Mouse (Mus musculus) forebrain, embryonic 12.5 days (tissue): Measurements from ENCODE around the gene 1700016D06Rik. TPM values are rescaled to one million over a fixed set of nuclear protein-coding genes. Genes with fewer than 3 reads are reported as not detected.

Experiments
- ATAC-seq: fragments of 200-750 bp; cut with Nextera tagmentation; 2 replicates; pipeline ENCODE4 v1.8.0; 2017; ENCODE audit warnings: moderate TSS enrichment; ENCODE audit not compliant: low FRiP score
- H3K27ac ChIP-seq: fragments of 300-500 bp; sonication (generic); 2 replicates; pipeline ENCODE4 v1.5.1; 2016; ENCODE audit warnings: mild to moderate bottlenecking
- H3K27me3 ChIP-seq: fragments of 300-500 bp; sonication (generic); 2 replicates; pipeline ENCODE4 v1.6.1; 2016; ENCODE audit warnings: mild to moderate bottlenecking
- H3K36me3 ChIP-seq: fragments of 300-500 bp; sonication (generic); replicated peaks from 2 replicates; pipeline ENCODE4 v1.6.1; 2016; ENCODE audit warnings: mild to moderate bottlenecking
- H3K4me1 ChIP-seq: fragments of 300-500 bp; sonication (generic); 2 replicates; pipeline ENCODE4 v1.6.1; 2016
- H3K4me2 ChIP-seq: fragments of 300-500 bp; sonication (generic); 2 replicates; pipeline ENCODE4 v1.6.1; 2016; ENCODE audit warnings: mild to moderate bottlenecking, moderate library complexity
- H3K4me3 ChIP-seq: fragments of 300-500 bp; sonication (generic); replicated peaks from 2 replicates; pipeline ENCODE4 v1.5.1; 2016; ENCODE audit warnings: mild to moderate bottlenecking
- H3K9ac ChIP-seq: fragments of 300-500 bp; sonication (generic); 2 replicates; pipeline ENCODE4 v1.6.1; 2016; ENCODE audit warnings: mild to moderate bottlenecking
- H3K9me3 ChIP-seq: fragments of 300-500 bp; sonication (generic); 2 replicates; pipeline ENCODE4 v1.6.1; 2016
- WGBS: fragments of 180-500 bp; shearing (Covaris S2); methylation state at CpG from one replicate; pipeline ENCODE4 v1.1.7; 2016; 5-methylcytosine and 5-hydroxymethylcytosine counted together
- polyA plus RNA-seq: library from polyadenylated mRNA; unstranded; fragments of >200 nt; fragmentation: Nextera tagmentation; extraction: Ambion mirVana; gene quantifications from 2 replicates; pipeline ENCODE4 v1.2.1, GENCODE M21; 2016

Gene 1700016D06Rik
- polyA plus RNA-seq, 1 experiment from 2014 or later, result not detected

DNA sequence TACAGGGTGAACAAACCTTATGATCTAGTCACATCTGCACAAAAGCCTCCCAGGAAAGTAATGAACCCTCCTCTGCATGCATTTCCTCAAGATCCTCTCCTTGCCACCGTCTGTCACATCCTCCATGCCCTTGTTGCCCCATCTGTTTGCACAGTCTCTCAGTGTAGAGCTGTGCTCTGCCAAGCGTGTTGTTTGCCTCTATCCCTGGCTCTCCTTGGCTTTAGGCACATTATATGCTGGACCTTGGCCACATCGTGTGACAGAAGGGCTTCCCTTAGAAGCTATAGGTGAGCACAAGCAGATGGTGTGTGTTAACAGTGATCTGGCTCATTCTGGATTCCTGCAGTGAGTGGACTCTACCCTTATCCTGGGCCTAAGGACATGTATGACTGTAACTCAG, 38.9 kb downstream of the 1700016D06Rik start:
- Histone ChIP-seq H3K4me1 (no peaks in the 10 kb centered on the region; the same call in 1 of the 2 replicates), H3K27ac (no peak overlapping the region), H3K4me2 (no peak overlapping the region), H3K9ac (no peak overlapping the region), H3K36me3 (no peaks in the 10 kb centered on the region), H3K4me3 (no peak overlapping the region), H3K9me3 (no peaks in the 10 kb centered on the region), H3K27me3 (no peaks in the 10 kb centered on the region; the same call in 1 of the 2 replicates)
- ATAC-seq, result no peak
- WGBS, result 87% methylated on average over 3 of the region's 3 CpGs

DNA sequence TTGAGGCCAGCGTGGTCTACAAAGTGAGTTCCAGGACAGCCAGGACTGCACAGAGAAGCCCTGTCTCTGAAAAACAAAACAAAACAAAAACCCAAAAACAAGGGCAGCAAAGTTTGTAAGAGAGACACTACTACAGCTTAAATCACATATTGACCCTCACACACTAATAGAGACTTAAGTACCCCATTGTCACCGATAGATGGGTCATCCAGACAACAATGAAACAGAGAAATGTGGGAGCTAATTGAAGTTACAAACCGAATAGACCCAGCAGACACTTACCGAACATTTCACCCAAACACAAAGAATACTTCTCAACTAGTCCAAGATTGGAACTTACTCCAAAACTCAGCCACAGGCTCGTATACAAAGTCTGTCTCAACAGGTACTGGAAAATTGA, 50.8 kb downstream of the 1700016D06Rik start:
- no peak overlapping the region for H3K27ac ChIP-seq
- no peaks in the 10 kb centered on the region for H3K9me3 ChIP-seq
- no peaks in the 10 kb centered on the region for H3K4me1 ChIP-seq
- no peaks in the 10 kb centered on the region for H3K36me3 ChIP-seq
- H3K4me2 ChIP-seq, result no peak overlapping the region
- 88% methylated on average over 5 of the region's 5 CpGs for WGBS
- no peak overlapping the region for H3K4me3 ChIP-seq
- H3K27me3 ChIP-seq, result no peaks in the 10 kb centered on the region
- H3K9ac ChIP-seq, result no peak overlapping the region
- no peak for ATAC-seq

DNA sequence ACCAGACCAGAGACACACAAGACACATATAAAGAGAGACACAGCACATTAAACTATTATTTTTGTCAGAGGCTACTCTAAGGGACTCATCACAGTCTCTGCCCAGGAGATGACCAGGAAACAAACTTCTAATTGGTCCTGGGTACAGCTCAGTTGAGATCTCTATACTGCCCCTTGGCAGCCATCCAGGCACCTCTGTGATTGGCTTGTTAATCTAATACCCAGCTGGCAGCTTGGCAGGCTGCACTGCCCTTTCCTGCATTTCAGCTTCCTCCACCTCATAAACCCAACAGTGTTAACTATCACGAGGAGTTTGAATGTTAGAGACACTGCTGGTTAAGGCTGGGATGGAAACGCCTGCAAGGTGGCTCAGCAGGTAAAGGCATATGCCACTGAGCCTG, 57.7 kb downstream of the 1700016D06Rik start:
- Histone ChIP-seq H3K27me3 (no peaks in the 10 kb centered on the region), H3K4me3 (no peak overlapping the region), H3K9me3 (no peaks in the 10 kb centered on the region), H3K4me1 (no peaks in the 10 kb centered on the region), H3K27ac (no peak overlapping the region), H3K4me2 (no peak overlapping the region), H3K9ac (no peak overlapping the region), H3K36me3 (peaks cover 7% of the 10 kb centered on the region; the same call in 1 of the 2 replicates)
- WGBS, result 82% methylated on average over 2 of the region's 2 CpGs
- no peak for ATAC-seq

DNA sequence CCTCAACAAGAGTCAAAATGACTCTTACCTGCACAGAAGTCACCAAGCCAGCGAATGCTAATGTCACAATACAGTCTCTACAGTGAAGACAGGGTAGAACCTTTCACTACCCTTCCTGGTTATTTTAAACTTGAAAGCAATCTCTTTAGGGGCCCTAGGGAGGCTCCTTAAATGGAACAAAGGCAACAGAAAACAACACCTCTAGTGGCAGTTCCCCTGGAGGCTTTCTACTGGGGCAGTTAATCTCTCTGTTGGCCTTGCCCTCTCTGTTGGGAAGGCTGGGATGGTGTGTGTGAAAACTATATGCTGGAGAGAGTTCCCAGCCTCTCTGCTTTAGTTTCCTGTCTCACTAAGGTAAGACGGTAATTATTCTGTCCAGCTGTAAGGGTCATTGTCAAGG, 60.3 kb downstream of the 1700016D06Rik start:
- Histone ChIP-seq H3K36me3 (peaks cover 7% of the 10 kb centered on the region; the same call in 1 of the 2 replicates), H3K4me3 (no peak overlapping the region), H3K4me2 (no peak overlapping the region), H3K9me3 (no peaks in the 10 kb centered on the region), H3K9ac (no peak overlapping the region), H3K27ac (no peak overlapping the region), H3K27me3 (no peaks in the 10 kb centered on the region), H3K4me1 (peaks cover 10% of the 10 kb centered on the region)
- WGBS, result 61% methylated on average over 2 of the region's 2 CpGs
- no peak for ATAC-seq

DNA sequence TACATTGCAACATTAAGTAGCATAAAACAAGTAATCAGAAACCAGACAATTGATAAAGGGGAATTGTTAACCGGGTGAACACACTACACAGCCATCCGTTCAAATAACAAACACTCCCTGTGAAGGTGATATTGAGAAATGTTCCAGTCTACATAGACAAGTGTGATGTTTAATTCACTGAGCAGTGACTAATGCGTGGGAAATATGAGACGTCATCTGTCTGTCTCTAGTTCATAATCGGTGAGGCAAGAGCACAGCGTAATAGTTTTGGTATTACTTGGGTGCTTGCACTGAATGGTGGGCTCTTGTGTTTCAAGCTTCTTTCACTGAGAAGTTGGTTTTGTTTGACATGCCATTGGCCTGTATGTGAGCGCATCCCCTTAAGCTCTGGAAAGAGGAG, 63.3 kb downstream of the 1700016D06Rik start:
- 95% methylated on average over 7 of the region's 7 CpGs for WGBS
- no peak for ATAC-seq
- peaks cover 7% of the 10 kb centered on the region; the same call in 1 of the 2 replicates for H3K36me3 ChIP-seq

DNA sequence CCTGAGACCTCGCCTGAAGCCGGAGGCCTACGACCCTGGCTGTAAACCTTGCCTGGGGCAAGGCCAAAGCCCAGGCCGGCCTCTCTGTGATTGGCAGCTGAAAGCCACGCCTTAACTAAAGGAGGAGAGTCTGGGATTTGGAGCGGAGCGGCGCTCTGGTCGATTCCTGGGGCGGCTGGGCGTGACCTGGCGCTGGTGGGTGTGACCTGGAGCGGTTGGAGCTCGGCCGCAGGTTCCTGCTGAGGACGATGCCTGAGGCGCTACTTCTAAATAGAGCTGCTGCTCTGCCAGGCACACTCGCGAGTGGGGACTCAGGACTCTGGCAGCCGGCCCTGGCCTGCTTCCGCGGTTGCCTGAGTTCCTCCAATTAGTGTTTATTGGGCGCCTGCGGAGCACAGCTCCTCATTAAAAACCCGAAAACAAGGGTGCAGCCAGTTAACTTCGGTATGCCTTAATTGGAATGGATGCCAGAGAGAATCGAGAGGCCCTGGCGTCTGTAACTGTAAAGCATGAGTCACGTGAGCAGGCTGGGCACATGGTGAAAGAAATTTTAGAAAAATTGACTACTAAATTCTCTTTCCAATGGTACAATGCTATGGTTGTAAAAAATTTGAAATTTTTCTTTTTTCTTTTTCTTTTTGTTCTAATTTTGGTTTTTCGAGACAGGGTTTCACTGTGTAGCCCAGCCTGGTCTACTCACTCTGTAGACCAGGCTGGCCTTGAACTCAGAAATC, 64.4 kb downstream of the 1700016D06Rik start:
- ATAC-seq, result peak; percentile 47
- Histone ChIP-seq H3K4me3 (peak overlapping the region; percentile 92), H3K9me3 (no peaks in the 10 kb centered on the region), H3K4me2 (peak overlapping the region; percentile 80), H3K36me3 (peaks cover 16% of the 10 kb centered on the region), H3K27me3 (no peaks in the 10 kb centered on the region), H3K9ac (peak overlapping the region; percentile 96), H3K27ac (peak overlapping the region; percentile 99), H3K4me1 (peaks cover 30% of the 10 kb centered on the region)
- WGBS, result 2% methylated on average over 30 of the region's 30 CpGs

More for the DNA sequence above, 63.3 kb downstream of the 1700016D06Rik start:
- peaks cover 27% of the 10 kb centered on the region for H3K4me1 ChIP-seq
- H3K27ac ChIP-seq, result 0 out of 2 replicates have a peak overlapping the region, but pooled peaks have one; percentile 99
- no peaks in the 10 kb centered on the region for H3K9me3 ChIP-seq
- H3K27me3 ChIP-seq, result no peaks in the 10 kb centered on the region
- H3K9ac ChIP-seq, result no peak overlapping the region
- no peak overlapping the region for H3K4me2 ChIP-seq
- no peak overlapping the region for H3K4me3 ChIP-seq

DNA sequence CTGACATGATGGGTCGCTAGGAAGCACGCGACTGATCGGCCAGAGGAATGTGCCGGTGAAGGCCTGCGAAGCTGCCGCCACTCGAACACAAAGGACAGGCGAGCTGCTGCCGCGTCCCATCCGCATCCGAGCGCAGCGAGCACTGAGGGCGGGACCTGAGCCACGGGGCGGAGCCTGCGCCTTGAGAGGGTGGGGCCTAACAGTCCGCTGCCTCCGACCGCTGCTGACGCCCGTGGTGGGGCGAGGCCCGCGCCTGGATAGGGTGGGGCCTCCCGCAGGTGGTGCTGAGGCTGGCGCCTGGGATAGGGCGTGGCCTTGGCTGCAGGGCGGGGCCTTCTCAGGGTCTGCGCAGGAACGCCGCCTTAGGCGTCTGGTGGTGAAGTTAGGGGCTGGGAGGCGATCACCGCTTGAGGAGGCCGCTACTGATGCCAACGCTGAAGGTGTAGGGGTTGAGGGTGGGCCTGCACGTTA, 65.2 kb downstream of the 1700016D06Rik start, which contains the start of gene Ankrd10:
Gene Ankrd10, minus strand, starts transcription at position 147 of the 471 bp plus-strand sequence.
- H3K4me3 ChIP-seq, result peak within 1 kb of the TSS; percentile 92
- ATAC-seq, result peak; percentile 96
- H3K9me3 ChIP-seq, result no peaks in the 10 kb centered on the region
- peak within 1 kb of the TSS; percentile 96 for H3K9ac ChIP-seq
- H3K36me3 ChIP-seq, result peaks cover 17% of the 10 kb centered on the region
- H3K4me2 ChIP-seq, result peak within 1 kb of the TSS; percentile 80
- no peaks in the 10 kb centered on the region for H3K27me3 ChIP-seq
- peaks cover 30% of the 10 kb centered on the region for H3K4me1 ChIP-seq
- under 1% methylated on average over 37 of the region's 40 CpGs for WGBS
- peak within 1 kb of the TSS; percentile 99 for H3K27ac ChIP-seq

DNA sequence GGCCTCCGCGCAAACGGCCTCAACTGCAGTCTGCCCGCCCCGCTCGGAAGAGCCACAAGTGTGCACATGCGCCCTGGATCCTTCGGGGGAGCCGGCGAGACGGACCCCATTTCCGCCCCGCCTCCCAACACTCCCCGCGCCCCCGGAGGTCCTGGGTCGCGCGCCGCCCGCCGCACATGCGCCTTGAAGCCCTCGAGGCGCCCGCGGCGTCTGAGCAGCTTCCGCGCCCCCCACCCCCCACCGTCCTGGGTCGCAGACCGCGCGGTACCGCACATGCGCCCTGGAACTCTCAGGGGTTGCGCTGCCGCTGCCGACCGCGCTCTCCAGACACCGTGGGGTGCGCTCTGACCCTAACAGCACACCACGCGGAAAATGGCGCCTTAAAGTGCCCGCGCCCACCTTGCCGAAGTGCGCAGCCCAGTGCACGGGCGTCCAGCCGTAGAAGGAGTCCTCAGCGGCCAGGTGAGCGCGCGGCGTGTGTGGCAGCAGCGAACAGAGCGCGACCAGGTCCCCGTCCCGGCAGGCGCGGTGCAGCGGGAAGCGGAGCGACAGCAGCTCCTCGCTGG, 65.8 kb downstream of the 1700016D06Rik start:
- H3K4me3 ChIP-seq, result peak overlapping the region; percentile 92
- under 1% methylated on average over 70 of the region's 70 CpGs for WGBS
- peak overlapping the region; percentile 96 for H3K9ac ChIP-seq
- peak overlapping the region; percentile 99 for H3K27ac ChIP-seq
- ATAC-seq, result peak; percentile 83
- H3K27me3 ChIP-seq, result no peaks in the 10 kb centered on the region
- peaks cover 22% of the 10 kb centered on the region for H3K36me3 ChIP-seq
- H3K4me1 ChIP-seq, result peaks cover 30% of the 10 kb centered on the region
- peak overlapping the region; percentile 80 for H3K4me2 ChIP-seq
- H3K9me3 ChIP-seq, result no peaks in the 10 kb centered on the region

DNA sequence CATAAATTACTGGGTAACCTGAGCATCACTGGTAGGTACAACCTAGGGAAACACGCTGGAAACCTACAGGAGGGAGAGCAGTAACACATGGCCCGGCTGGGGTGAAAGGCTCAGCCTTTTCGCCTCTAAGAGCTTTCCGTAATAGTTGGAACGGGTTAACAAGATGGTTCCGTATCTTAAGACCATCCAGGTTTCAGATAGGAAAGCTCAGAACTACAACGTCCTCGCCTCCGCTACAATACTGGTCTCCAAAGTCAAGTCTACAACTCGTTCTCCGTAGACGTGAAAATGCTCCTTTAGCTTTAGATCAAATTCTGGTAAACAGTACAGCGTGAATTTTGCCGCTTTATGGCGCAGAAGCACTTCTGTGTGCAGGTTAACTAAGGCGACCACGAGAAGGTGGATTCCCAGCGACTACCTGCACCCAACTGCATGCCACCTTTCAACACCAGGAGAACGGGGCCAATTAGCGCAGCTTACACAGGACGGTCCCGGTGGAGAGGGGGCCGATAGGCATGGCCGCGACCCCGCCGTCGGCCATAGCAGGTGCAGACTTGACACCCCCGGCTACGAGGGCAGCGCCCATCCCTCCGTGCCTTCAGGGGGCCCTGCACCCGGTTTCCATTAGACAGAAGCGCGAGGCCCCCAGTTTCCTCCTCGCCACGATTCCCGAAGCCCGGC, 66.4 kb downstream of the 1700016D06Rik start:
- Histone ChIP-seq H3K27me3 (no peaks in the 10 kb centered on the region), H3K4me3 (peak overlapping the region; percentile 92), H3K9me3 (no peaks in the 10 kb centered on the region), H3K27ac (peak overlapping the region; percentile 99), H3K4me1 (peaks cover 30% of the 10 kb centered on the region), H3K9ac (peak overlapping the region; percentile 96), H3K36me3 (peaks cover 28% of the 10 kb centered on the region), H3K4me2 (peak overlapping the region; percentile 80)
- under 1% methylated on average over 39 of the region's 39 CpGs for WGBS
- peak; percentile 5; the same call in 1 of the 2 replicates for ATAC-seq

DNA sequence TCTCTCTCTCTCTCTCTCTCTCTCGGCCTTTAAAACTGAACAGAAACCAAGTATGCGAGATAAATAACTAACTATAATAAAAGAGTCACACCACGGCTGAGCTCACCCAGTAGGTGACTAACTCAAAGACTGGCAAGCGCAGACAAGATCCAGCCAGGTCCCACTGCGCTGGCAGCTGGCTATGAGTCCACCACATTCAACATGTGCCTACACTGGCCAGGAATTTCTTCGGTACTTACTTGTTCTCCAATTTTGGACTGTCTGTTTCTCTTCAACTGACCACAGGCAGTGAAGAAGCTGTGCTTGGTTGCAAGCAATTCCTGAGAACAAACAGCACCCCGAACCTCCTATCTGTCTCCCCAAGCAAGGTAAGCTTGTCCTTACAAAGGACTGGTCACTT, 67.4 kb downstream of the 1700016D06Rik start:
- Histone ChIP-seq H3K4me2 (peak overlapping the region; percentile 80), H3K36me3 (peaks cover 36% of the 10 kb centered on the region), H3K27me3 (no peaks in the 10 kb centered on the region), H3K9me3 (no peaks in the 10 kb centered on the region), H3K4me3 (peak overlapping the region; percentile 92), H3K27ac (peak overlapping the region; percentile 48; the same call in 1 of the 2 replicates), H3K4me1 (peaks cover 30% of the 10 kb centered on the region), H3K9ac (peak overlapping the region; percentile 96)
- 70% methylated on average over 7 of the region's 7 CpGs for WGBS
- ATAC-seq, result no peak

DNA sequence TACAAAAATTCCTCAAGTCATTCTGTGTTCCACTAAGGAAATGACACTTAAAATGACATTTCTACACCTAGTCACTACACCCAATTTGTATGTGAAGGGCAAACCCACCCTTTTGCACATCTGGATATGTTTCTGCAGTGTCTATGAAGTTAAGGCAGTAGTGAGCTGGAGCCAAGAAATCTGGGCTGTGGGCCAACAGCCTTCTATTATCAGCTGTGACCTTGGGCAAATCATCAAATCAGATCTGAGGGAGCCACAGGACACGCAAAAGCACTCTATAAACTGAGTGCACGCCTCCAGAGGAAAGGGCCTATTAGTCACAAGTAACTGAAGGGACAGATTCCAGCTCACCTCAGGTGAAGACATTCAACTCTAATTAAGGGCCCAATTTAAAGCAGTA, 68.5 kb downstream of the 1700016D06Rik start:
- Histone ChIP-seq H3K36me3 (peaks cover 45% of the 10 kb centered on the region), H3K27ac (no peak overlapping the region)

DNA sequence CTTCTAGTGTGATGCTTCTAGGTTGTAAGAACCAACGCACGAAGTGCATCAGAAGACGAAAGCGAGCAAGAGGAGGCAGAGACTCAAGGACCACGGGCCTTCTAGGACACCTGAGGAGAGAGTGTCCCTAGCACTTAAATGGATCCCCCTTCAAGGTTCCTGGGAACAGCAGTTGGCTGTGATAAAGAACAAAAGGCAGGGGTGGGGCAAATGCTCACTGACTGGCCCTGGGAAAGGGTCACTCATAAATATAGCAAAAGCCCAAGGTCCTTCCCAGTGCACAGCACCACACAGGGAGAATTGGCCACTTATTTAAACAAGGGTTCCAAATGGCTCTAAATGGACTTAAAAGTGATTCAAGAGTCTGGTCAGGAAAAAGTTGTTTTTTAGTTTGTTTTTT, 71.7 kb downstream of the 1700016D06Rik start:
- Histone ChIP-seq H3K9me3 (no peaks in the 10 kb centered on the region), H3K27me3 (no peaks in the 10 kb centered on the region), H3K9ac (no peak overlapping the region), H3K4me1 (peaks cover 19% of the 10 kb centered on the region), H3K36me3 (peaks cover 64% of the 10 kb centered on the region), H3K4me3 (no peak overlapping the region), H3K27ac (no peak overlapping the region), H3K4me2 (no peak overlapping the region)
- 89% methylated on average over 5 of the region's 5 CpGs for WGBS
- ATAC-seq, result no peak

More for the DNA sequence above, 68.5 kb downstream of the 1700016D06Rik start:
- ATAC-seq, result no peak
- Histone ChIP-seq H3K27me3 (no peaks in the 10 kb centered on the region), H3K9me3 (no peaks in the 10 kb centered on the region), H3K4me2 (no peak overlapping the region), H3K9ac (no peak overlapping the region), H3K4me3 (no peak overlapping the region), H3K4me1 (peaks cover 30% of the 10 kb centered on the region)
- WGBS, result 38% methylated on average over 2 of the region's 2 CpGs
